ENCODE assay signal across 25 mouse cellular contexts in genomic region chr5:136172939-136173338, GRCm38 (mm10). TPM values are rescaled to one million over a fixed set of nuclear protein-coding genes. Genes with fewer than 3 reads are reported as not detected.
A peak's percentile ranks its signal among the peaks of the same experiment; 100 is the strongest.
DNase-seq lines count a peak whose midpoint lies in the region; ATAC-seq and TF ChIP-seq lines count a peak whose summit lies in the region.
"Had no signal": no experiment of that assay in that cellular context is flagged by ENCODE, and none has a peak within 500 bp of the region (broad histone marks: within the 10 kb centered on the region; RNA-seq: fewer than 3 reads in every experiment).

No protein-coding gene starts in this region.

- no peak overlapping the region for H3K4me2 ChIP-seq in midbrain, embryonic 11.5 days
- no peak overlapping the region for H3K4me2 ChIP-seq in midbrain, embryonic 15.5 days
- H3K4me2 ChIP-seq in stomach, postnatal 0 days (replicated peaks; ENCODE audit: low read depth), result no peak overlapping the region
- H3K4me2 ChIP-seq: embryonic facial prominence, embryonic 15.5 days; heart, embryonic 11.5 days; heart, embryonic 15.5 days had no signal

- H3K27me3 ChIP-seq in midbrain, embryonic 11.5 days (ENCODE audit: control insufficient read depth, insufficient read depth, low read length), result no peaks in the 10 kb centered on the region
- H3K27me3 ChIP-seq in midbrain, embryonic 15.5 days (replicated peaks), result no peaks in the 10 kb centered on the region
- no peaks in the 10 kb centered on the region for H3K27me3 ChIP-seq in stomach, postnatal 0 days (ENCODE audit: control insufficient read depth, insufficient read depth, low read length)
- H3K27me3 ChIP-seq: embryonic facial prominence, embryonic 15.5 days; hindbrain, embryonic 13.5 days; Patski had no signal

- in situ Hi-C loops in ES-E14 (cut with MboI; ENCODE audit: low sequenced_read_pairs in 2 of 2, unreplicated experiment in 2 of 2), result no loop called here

- peak; percentile 37 for DNase-seq in midbrain, embryonic 11.5 days (ENCODE audit: low spot score, missing footprints)
- DNase-seq in ES-E14 (ENCODE audit: low read depth, low spot score), result no peak
- DNase-seq in stomach, postnatal 0 days (ENCODE audit: low spot score), result no peak
- no peak for DNase-seq in gastrocnemius, adult 18-20 months (ENCODE audit: low spot score)
- no peak for DNase-seq in adrenal gland, postnatal 10 days
- DNase-seq: adrenal gland, postnatal 25 days; cerebellum, adult 11 months; cerebellum, adult 8-10 months; cerebellum, postnatal 14 days; embryo, embryonic 11 days; gastrocnemius, postnatal 10 days; heart, adult 2 months; heart, postnatal 14 days had no signal

- TF ChIP-seq POLR2A in bone marrow macrophage, adult 2 months (IDR thresholded peaks at IDR 0.05; ENCODE audit: borderline replicate concordance, low read depth, low read length), result no peak

- H3K36me3 ChIP-seq in midbrain, embryonic 11.5 days (ENCODE audit: control insufficient read depth, insufficient read depth, low read length), result no peaks in the 10 kb centered on the region
- 0 out of 2 replicates have a peak, but pooled peaks cover 5% of the 10 kb centered on the region for H3K36me3 ChIP-seq in midbrain, embryonic 15.5 days (replicated peaks)
- 0 out of 2 replicates have a peak, but pooled peaks cover 1% of the 10 kb centered on the region for H3K36me3 ChIP-seq in ES-E14 (ENCODE audit: control insufficient read depth, insufficient read depth, low read length, poor library complexity, severe bottlenecking)
- no peaks in the 10 kb centered on the region for H3K36me3 ChIP-seq in stomach, postnatal 0 days (ENCODE audit: control insufficient read depth, insufficient read depth, low read length)
- H3K36me3 ChIP-seq: heart, embryonic 15.5 days had no signal

- no peak overlapping the region for H3K27ac ChIP-seq in midbrain, embryonic 11.5 days (ENCODE audit: low read depth, low read length)
- no peak overlapping the region for H3K27ac ChIP-seq in midbrain, embryonic 15.5 days
- no peak overlapping the region for H3K27ac ChIP-seq in ES-E14 (ENCODE audit: insufficient read depth, low read depth, low read length, poor library complexity, severe bottlenecking)
- peak overlapping the region; percentile 96 for H3K27ac ChIP-seq in bone marrow macrophage, adult 2 months (ENCODE audit: insufficient read depth, low read depth, low read length)
- H3K27ac ChIP-seq in stomach, postnatal 0 days (replicated peaks), result peak overlapping the region; percentile 88; the same call in 1 of the 2 replicates
- H3K27ac ChIP-seq: forebrain, embryonic 10.5 days; heart, adult 2 months had no signal

- no peak for TF ChIP-seq CTCF in bone marrow macrophage, adult 2 months (IDR thresholded peaks at IDR 0.05; ENCODE audit: low read depth, low read length)
- TF ChIP-seq CTCF in stomach, postnatal 0 days (IDR thresholded peaks at IDR 0.05; ENCODE audit: low read depth), result no peak

- H3K4me3 ChIP-seq in midbrain, embryonic 11.5 days (ENCODE audit: low read depth, low read length), result no peak overlapping the region
- no peak overlapping the region for H3K4me3 ChIP-seq in midbrain, embryonic 15.5 days
- H3K4me3 ChIP-seq in ES-E14 (ENCODE audit: insufficient read depth in 1 of 2, low read depth in 1 of 2, low read length in 2 of 2, poor library complexity in 1 of 2, severe bottlenecking in 1 of 2), result no peak overlapping the region
- H3K4me3 ChIP-seq in bone marrow macrophage, adult 2 months (ENCODE audit: insufficient read depth, low read length), result no peak overlapping the region
- H3K4me3 ChIP-seq in stomach, postnatal 0 days (ENCODE audit: low read depth, low read length), result no peak overlapping the region
- H3K4me3 ChIP-seq: embryonic facial prominence, embryonic 15.5 days; erythroblast, embryonic 14.5 days; forebrain, embryonic 10.5 days; heart, adult 2 months; heart, embryonic 15.5 days; hindbrain, embryonic 13.5 days had no signal

- H3K9ac ChIP-seq in midbrain, embryonic 11.5 days (ENCODE audit: low read length), result no peak overlapping the region
- no peak overlapping the region for H3K9ac ChIP-seq in midbrain, embryonic 15.5 days
- H3K9ac ChIP-seq in ES-E14 (ENCODE audit: insufficient read depth, low read depth, low read length, poor library complexity, severe bottlenecking), result no peak overlapping the region
- no peak overlapping the region for H3K9ac ChIP-seq in stomach, postnatal 0 days (ENCODE audit: low read length)
- H3K9ac ChIP-seq: embryonic facial prominence, embryonic 15.5 days; heart, embryonic 15.5 days; hindbrain, embryonic 13.5 days had no signal

- H3K9me3 ChIP-seq in midbrain, embryonic 11.5 days (ENCODE audit: control insufficient read depth, low read length), result peaks cover 4% of the 10 kb centered on the region
- H3K9me3 ChIP-seq in midbrain, embryonic 15.5 days, result no peaks in the 10 kb centered on the region
- no peaks in the 10 kb centered on the region for H3K9me3 ChIP-seq in ES-E14 (ENCODE audit: control insufficient read depth, insufficient read depth, low read depth, low read length)
- H3K9me3 ChIP-seq in stomach, postnatal 0 days (ENCODE audit: control insufficient read depth, low read length), result no peaks in the 10 kb centered on the region
- H3K9me3 ChIP-seq: embryonic facial prominence, embryonic 15.5 days; heart, embryonic 15.5 days had no signal

- WGBS in midbrain, embryonic 11.5 days, result 79% methylated on average over 9 of the region's 9 CpGs
- 83% methylated on average over 9 of the region's 9 CpGs for whole genome bisulfite sequencing in midbrain, embryonic 15.5 days
- 75% methylated on average over 9 of the region's 9 CpGs for WGBS in stomach, postnatal 0 days

- peaks cover 9% of the 10 kb centered on the region for H3K4me1 ChIP-seq in midbrain, embryonic 11.5 days (ENCODE audit: control insufficient read depth, insufficient read depth, low read length)
- H3K4me1 ChIP-seq in midbrain, embryonic 15.5 days, result peaks cover 28% of the 10 kb centered on the region
- peaks cover 0 to 3% of the 10 kb centered on the region in 2 experiments; a peak in 1 of 4 replicates for H3K4me1 ChIP-seq in ES-E14 (ENCODE audit: control insufficient read depth in 2 of 2, insufficient read depth in 2 of 2, low read length in 2 of 2, poor library complexity in 1 of 2)
- H3K4me1 ChIP-seq in bone marrow macrophage, adult 2 months (ENCODE audit: control insufficient read depth, insufficient read depth, low read length), result peaks cover 35% of the 10 kb centered on the region
- H3K4me1 ChIP-seq in stomach, postnatal 0 days (replicated peaks; ENCODE audit: control insufficient read depth, insufficient read depth), result peaks cover 2% of the 10 kb centered on the region; the same call in 1 of the 2 replicates

- ATAC-seq in midbrain, embryonic 11.5 days (ENCODE audit: low FRiP score), result no peak
- ATAC-seq in midbrain, embryonic 15.5 days (replicated peaks), result no peak
- no peak for ATAC-seq in stomach, postnatal 0 days (ENCODE audit: low FRiP score, low TSS enrichment)
- ATAC-seq: activated CD4-positive, CD25-positive, alpha-beta regulatory T cell, adult 4 months; forebrain, embryonic 14.5 days; hindbrain, postnatal 0 days; Patski had no signal

- no peak for TF ChIP-seq EP300 in stomach, postnatal 0 days (optimal IDR thresholded peaks at IDR 0.05)

RNA-seq across cellular contexts. Expression of gene Orai2, which starts 2.4 kb away (rescaled TPM):
- 7.5 and 8.5 TPM in 2 replicates for polyA plus RNA-seq in midbrain, embryonic 11.5 days (2014; fragmentation: Nextera tagmentation; extraction: Ambion mirVana)
- 52.0 and 53.2 TPM in 2 replicates for polyA plus RNA-seq in midbrain, embryonic 15.5 days (2015; fragmentation: Nextera tagmentation; extraction: Ambion mirVana)
- total RNA-seq in ES-E14 (2012; rRNA removed), result 2.9 and 4.8 TPM in 2 replicates
- 18.1 and 20.2 TPM in 2 replicates for polyA plus RNA-seq in bone marrow macrophage, adult 2 months (2012; ENCODE audit: insufficient read depth, insufficient read length, missing spikeins)
- polyA plus RNA-seq in stomach, postnatal 0 days (2015; fragmentation: Nextera tagmentation; extraction: Ambion mirVana), result 6.7 and 7.2 TPM in 2 replicates
- under 1 TPM; 0.55 to 0.64 TPM for total RNA-seq in gastrocnemius, adult 18-20 months (2021)
- total RNA-seq in adrenal gland, postnatal 10 days (2021), result 1 to 10 TPM; 5.1 to 6.6 TPM

RNA-seq across cellular contexts. Expression of gene Prkrip1, which starts 25.8 kb away (rescaled TPM):
- polyA plus RNA-seq in midbrain, embryonic 11.5 days (2014; fragmentation: Nextera tagmentation; extraction: Ambion mirVana), result 74.2 and 87.6 TPM in 2 replicates
- polyA plus RNA-seq in midbrain, embryonic 15.5 days (2015; fragmentation: Nextera tagmentation; extraction: Ambion mirVana), result 54.8 and 55.6 TPM in 2 replicates
- total RNA-seq in ES-E14 (2012; rRNA removed), result 39.1 and 52.8 TPM in 2 replicates
- polyA plus RNA-seq in bone marrow macrophage, adult 2 months (2012; ENCODE audit: insufficient read depth, insufficient read length, missing spikeins), result 22.7 and 39.2 TPM in 2 replicates
- polyA plus RNA-seq in stomach, postnatal 0 days (2015; fragmentation: Nextera tagmentation; extraction: Ambion mirVana), result 30.6 and 34.1 TPM in 2 replicates
- 10 to 100 TPM; 19.4 to 23.8 TPM for total RNA-seq in gastrocnemius, adult 18-20 months (2021)
- total RNA-seq in adrenal gland, postnatal 10 days (2021), result 10 to 100 TPM; 30.0 to 33.2 TPM

RNA-seq across cellular contexts. Expression of gene Alkbh4, which starts 37.0 kb away (rescaled TPM):
- 15.7 and 18.9 TPM in 2 replicates for polyA plus RNA-seq in midbrain, embryonic 11.5 days (2014; fragmentation: Nextera tagmentation; extraction: Ambion mirVana)
- 22.3 and 22.8 TPM in 2 replicates for polyA plus RNA-seq in midbrain, embryonic 15.5 days (2015; fragmentation: Nextera tagmentation; extraction: Ambion mirVana)
- 11.3 and 13.3 TPM in 2 replicates for total RNA-seq in ES-E14 (2012; rRNA removed)
- 9.6 and 10.4 TPM in 2 replicates for polyA plus RNA-seq in bone marrow macrophage, adult 2 months (2012; ENCODE audit: insufficient read depth, insufficient read length, missing spikeins)
- polyA plus RNA-seq in stomach, postnatal 0 days (2015; fragmentation: Nextera tagmentation; extraction: Ambion mirVana), result 9.4 and 10.3 TPM in 2 replicates
- 1 to 10 TPM; 3.8 to 4.9 TPM for total RNA-seq in gastrocnemius, adult 18-20 months (2021)
- total RNA-seq in adrenal gland, postnatal 10 days (2021), result 1 to 10 TPM; 5.6 to 9.2 TPM

RNA-seq across cellular contexts. Expression of gene Lrwd1, which starts 37.1 kb away (rescaled TPM):
- polyA plus RNA-seq in midbrain, embryonic 11.5 days (2014; fragmentation: Nextera tagmentation; extraction: Ambion mirVana), result 36.0 and 40.9 TPM in 2 replicates
- 28.6 and 30.7 TPM in 2 replicates for polyA plus RNA-seq in midbrain, embryonic 15.5 days (2015; fragmentation: Nextera tagmentation; extraction: Ambion mirVana)
- total RNA-seq in ES-E14 (2012; rRNA removed), result 74.7 and 89.7 TPM in 2 replicates
- polyA plus RNA-seq in bone marrow macrophage, adult 2 months (2012; ENCODE audit: insufficient read depth, insufficient read length, missing spikeins), result 30.5 and 36.4 TPM in 2 replicates
- polyA plus RNA-seq in stomach, postnatal 0 days (2015; fragmentation: Nextera tagmentation; extraction: Ambion mirVana), result 8.5 and 9.2 TPM in 2 replicates
- total RNA-seq in gastrocnemius, adult 18-20 months (2021), result 1 to 10 TPM; 4.2 to 4.4 TPM
- 10 to 100 TPM in 1 of 2 experiments, 1 to 10 TPM in 1; 8.6 to 11.9 TPM for total RNA-seq in adrenal gland, postnatal 10 days (2021)

RNA-seq across cellular contexts. Expression of gene Polr2j, which starts 56.5 kb away (rescaled TPM):
- 257 and 265 TPM in 2 replicates for polyA plus RNA-seq in midbrain, embryonic 11.5 days (2014; fragmentation: Nextera tagmentation; extraction: Ambion mirVana)
- 196 and 200 TPM in 2 replicates for polyA plus RNA-seq in midbrain, embryonic 15.5 days (2015; fragmentation: Nextera tagmentation; extraction: Ambion mirVana)
- total RNA-seq in ES-E14 (2012; rRNA removed), result 168 and 195 TPM in 2 replicates
- polyA plus RNA-seq in bone marrow macrophage, adult 2 months (2012; ENCODE audit: insufficient read depth, insufficient read length, missing spikeins), result 82.8 and 86.7 TPM in 2 replicates
- 171 TPM in 2 replicates for polyA plus RNA-seq in stomach, postnatal 0 days (2015; fragmentation: Nextera tagmentation; extraction: Ambion mirVana)
- total RNA-seq in gastrocnemius, adult 18-20 months (2021), result 10 to 100 TPM; 65.1 to 72.1 TPM
- total RNA-seq in adrenal gland, postnatal 10 days (2021), result 10 to 100 TPM; 84.1 to 89.4 TPM

Comparison
In these comparisons a context has a peak if more than half of its experiments do, and no peak if none do; other contexts are left out.
1. H3K27ac ChIP-seq: peak in bone marrow macrophage, adult 2 months (single experiment) and stomach, postnatal 0 days (single experiment); none in midbrain, embryonic 11.5 days (single experiment), midbrain, embryonic 15.5 days (single experiment) and ES-E14 (single experiment).